Mouse (Mus musculus) layer of hippocampus, adult 18-20 months (tissue): ENCODE data around the gene P2ry14. TPM values are rescaled to one million over a fixed set of nuclear protein-coding genes. Genes with fewer than 3 reads are reported as not detected.
"Not testable (repeated sequence)": the region's sequence is repeated elsewhere in the genome, so short reads cannot be mapped to it uniquely, and the experiment has no call there.

Source experiments
- DNase-seq, 2 experiments: peaks; one replicate each; pipeline ENCODE4 v3.0.0; 2022; ENCODE audit warnings: low spot score in 2 of 2
- total RNA-seq, 2 experiments: library from RNA; stranded (reverse); gene quantifications; 2 replicates each; pipeline ENCODE4 v1.2.3; 2021

P2ry14 gene
- total RNA-seq, 2 experiments from 2014 or later = 1.4 to 2.0 TPM

DNA sequence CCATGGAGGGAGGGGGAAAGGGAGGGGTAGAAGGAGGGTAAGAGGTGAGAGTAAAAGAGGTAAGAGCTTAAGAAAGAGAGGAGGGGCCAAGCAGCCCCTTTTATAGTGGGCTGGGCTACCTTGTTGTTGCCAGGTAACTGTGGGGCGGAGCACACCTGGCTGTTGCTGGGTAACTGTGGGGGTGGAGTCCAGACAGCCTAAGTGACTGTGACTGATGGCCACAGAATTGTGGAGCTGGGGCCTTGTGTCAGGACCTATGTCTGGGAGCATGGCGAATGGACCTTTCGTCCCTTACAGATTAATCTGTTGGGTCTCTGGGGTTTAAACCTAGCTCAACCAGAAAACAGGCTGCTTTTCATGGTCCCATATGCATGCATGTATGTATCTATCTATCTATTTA, 43.6 kb downstream of the P2ry14 start:
- DNase-seq = not testable (repeated sequence)

DNA sequence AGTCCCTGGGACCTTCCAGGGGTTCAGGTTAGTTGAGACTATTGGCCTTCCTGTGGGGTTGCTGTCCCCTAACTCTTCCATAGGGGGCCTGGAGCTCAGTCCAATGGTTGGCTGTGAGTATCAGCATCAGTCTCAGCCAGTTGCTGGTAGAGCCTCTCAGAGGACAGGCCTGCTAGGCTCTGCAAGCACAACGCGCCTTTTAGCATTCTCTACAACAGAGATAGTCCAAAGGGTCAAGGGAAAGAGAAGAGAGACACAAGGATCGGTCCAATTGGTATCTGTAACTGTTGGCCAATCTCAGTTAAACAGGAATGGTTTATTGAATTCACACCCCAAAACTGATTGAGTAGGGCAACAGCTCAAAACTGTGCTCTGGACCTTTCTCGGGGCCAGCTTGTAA, 46.0 kb downstream of the P2ry14 start:
- DNase-seq = no peak

- DNase-seq = no peak
Observed at GRCm38 (mm10) chr3:59104462-59104861, 49.0 kb downstream of the P2ry14 start.

DNA sequence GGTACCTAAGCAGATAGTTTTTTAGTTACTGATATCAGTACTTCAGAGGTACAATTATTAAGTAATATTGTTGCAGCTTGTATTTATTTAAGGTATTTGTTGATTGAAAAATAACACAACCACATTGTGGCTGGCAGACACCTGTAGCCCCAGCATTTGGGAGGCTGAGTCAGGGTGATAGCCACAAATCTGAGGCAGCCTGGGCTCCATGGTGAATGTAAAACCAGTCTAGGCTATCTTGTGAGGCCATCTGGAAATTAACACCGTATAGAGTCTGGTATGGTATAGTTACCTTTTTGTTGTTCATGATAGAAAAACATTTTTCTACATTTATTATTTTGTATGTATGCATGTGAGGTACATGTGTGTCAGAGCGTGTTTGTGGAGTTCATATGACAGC, 51.3 kb downstream of the P2ry14 start:
- no peak for DNase-seq

GRCm38 (mm10) chr3:59101218-59101986, 52.0 kb downstream of the P2ry14 start, which contains the start of gene Gpr171:
Gene Gpr171, minus strand, starts transcription at chr3:59101821.
- DNase-seq = no peak

DNA sequence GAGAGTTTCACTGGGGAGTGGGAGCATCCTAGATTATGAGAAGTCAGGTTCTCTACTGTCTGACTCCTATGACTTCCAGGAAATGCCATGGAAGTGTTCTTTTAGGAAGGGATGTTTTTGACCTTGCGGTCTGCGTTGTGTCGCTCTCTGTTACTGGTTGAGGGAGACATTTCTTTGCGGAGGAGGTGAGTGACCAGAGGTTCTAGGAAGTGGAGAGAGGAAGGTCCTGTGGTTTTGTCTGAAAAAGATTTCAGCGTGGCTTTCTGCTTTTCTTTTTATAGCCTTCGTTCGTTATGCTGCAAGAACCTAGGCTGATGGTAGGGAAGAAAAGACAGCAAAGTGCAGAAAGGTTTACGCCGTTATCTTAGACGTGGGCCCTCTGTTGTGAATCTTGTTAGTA, 54.9 kb downstream of the P2ry14 start:
- DNase-seq = no peak

DNA sequence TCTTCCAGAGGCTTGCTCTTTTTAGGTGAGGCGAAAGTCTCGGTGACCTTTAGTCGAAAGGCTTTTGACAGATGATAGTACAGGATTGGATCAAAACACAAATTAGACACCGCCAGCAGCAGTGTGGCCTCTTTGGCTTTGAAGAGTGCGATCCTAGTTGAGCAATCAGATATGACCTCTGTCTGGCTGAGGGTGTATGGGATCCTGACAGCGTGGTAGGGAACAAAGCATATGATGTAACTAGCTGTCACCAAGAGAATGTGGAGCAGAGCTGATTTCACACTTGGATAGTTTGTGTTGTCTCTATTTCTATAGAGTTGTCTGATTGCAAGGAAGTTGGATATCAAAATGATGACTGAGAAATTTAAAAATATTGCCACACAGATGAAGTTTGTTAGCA, 56.0 kb downstream of the P2ry14 start:
- DNase-seq = no peak

GRCm38 (mm10) chr3:59092702-59093101, 60.7 kb downstream of the P2ry14 start:
- DNase-seq = no peak

DNA sequence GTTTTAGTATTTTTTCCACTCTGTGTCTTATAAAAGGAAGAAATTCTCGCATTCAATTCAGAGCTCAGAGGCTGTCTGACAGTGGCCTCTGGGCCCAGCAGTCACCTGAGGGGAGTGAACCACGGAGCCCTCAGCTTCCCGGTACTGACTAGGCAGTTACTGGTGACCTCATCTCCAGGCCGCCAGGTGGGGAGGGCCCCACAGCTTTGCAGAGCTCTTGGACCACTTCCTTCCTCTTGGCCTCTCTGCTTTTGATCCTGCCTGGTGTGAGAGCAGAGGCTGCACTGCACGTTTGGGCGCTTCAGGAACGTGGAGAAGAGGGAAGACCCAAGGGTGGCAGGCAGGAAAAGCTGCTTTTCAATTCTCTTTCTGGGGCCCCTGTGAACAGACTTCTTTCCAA, 72.5 kb downstream of the P2ry14 start:
- no peak for DNase-seq

DNA sequence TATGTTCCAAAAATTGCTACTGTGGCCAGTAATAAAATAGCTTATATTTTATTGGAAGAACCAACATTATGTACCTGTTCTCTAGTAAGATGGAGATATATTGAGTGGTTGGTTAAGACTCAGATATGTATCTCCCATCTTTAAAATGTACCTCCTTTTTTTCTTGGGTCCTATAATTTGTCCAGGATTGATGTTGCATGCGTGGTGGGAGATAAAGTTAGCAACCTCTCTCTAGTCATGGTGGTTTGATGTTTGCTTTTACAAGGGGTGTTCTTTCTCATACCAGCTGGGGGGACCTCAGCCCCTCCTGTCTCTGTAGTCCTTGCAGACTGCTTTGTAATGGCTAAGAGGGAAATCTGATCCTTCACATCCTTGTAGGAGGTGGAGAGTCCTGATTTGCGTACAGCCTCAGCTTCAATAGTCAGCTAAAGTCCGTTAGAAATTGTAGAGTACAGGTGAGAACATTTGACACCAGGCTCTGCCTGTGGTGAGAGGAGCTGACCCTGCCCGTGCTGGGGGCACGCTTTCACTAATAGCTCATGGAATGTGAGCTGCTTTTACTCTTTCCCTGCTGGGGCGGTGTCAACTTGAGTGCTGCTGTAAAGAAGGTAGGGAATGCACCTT, 73.0 kb downstream of the P2ry14 start:
- DNase-seq = no peak

GRCm38 (mm10) chr3:59079327-59079726, 74.1 kb downstream of the P2ry14 start:
- peak in 1 of 2 experiments; percentile 71 for DNase-seq

DNA sequence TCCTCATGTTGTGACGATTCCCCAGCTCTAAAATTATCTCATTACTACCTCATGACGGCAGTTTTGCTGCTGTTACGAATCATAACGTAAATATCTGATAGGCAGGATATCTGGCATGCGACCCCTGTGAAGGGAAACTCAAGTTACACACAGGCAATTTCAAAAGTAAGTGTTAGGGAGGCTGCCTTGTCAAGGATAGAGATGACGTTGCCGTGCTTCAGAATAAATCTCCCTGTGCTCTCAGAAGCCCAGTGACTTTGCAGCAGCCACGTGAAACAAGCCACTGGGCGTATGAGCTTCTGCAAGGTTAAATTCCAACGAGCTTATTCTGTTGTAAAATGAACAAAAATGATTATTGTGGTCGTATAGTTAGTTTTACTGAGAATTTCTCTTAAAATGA, 74.8 kb downstream of the P2ry14 start:
- DNase-seq = no peak

- peak in 1 of 2 experiments; percentile 42 for DNase-seq
Observed at GRCm38 (mm10) chr3:59077278-59077677, 76.1 kb downstream of the P2ry14 start.

- not testable (repeated sequence) for DNase-seq
Observed at GRCm38 (mm10) chr3:59069071-59069470, 84.3 kb downstream of the P2ry14 start.

DNA sequence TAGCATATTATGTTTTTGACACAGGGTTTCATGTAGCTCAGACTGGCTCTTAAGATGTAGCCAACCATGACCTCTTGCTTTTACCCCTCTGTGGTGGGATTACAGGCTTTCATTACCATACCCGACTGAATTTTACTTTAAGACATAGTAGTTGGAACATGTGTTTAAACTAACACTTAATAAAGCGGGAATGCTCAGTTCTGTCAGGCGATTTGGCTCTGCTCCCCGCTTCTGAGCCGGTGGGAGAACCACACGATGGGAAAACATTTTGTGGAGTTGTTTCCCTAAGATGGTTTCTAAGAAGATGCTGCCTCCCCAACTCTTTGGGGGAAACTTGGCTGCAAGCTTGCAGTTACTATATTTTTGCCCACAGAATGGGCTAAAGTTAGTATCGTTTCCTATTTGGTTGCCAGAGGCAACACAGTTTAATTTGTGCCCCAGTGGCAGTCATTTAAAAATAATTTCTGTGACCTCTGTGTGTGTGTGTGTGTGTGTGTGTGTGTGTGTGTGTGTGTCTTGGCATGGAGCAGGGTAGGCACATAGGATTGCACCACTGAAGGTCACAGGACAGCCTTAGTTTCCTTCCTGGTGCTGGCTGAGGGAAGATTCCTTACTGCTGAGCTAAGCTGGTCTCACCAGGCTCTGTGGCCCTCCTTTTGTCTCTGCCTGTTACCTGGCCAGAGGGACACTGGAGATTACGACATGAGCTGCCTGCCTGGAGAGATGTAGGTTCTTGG, 86.7 kb downstream of the P2ry14 start:
- no peak for DNase-seq

DNA sequence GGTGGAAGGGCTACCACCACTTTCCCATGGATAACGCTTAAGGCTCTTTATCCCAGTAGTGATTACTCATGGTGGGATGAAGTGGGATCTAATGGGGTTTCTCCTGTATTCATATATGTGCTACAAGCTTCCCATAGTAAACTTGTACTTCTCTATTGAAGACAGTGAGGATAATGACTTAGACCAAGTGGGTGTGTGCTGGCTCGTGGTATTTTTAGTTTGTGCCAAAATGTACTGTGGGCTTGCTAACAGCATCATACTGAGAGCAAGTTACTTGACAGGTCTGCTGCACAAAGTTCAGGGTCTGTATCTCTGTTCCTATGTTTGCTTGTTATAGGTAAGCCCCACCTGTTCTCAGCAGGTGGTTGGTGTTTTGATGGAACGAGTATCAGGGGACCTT, 87.5 kb downstream of the P2ry14 start:
- DNase-seq = no peak

Other genes starting within 250 kb of the P2ry14 start
- 10 to 100 TPM; 51.9 to 54.1 TPM for gene Med12l, start 147.8 kb downstream of the P2ry14 start, total RNA-seq
- not detected for gene Gpr171, start 51.8 kb downstream of the P2ry14 start, total RNA-seq
- not detected for gene Gpr87, start 41.5 kb upstream of the P2ry14 start, total RNA-seq
- gene P2ry13, start 57.3 kb upstream of the P2ry14 start, total RNA-seq = 1 to 10 TPM; 7.9 to 9.8 TPM
- 10 to 100 TPM; 42.4 to 44.3 TPM for gene P2ry12, start 109.3 kb upstream of the P2ry14 start, total RNA-seq
- 1 to 10 TPM; 1.5 to 2.1 TPM for gene Igsf10, start 190.8 kb upstream of the P2ry14 start, total RNA-seq